Mouse (Mus musculus) kidney, adult 2 months (tissue): ENCODE results near the gene Timm8b.

Source experiments
- CTCF ChIP-seq: fragments of 200-500 bp; conservative IDR thresholded peaks from 2 replicates; pipeline ENCODE4 v1.5.1; 2011; ENCODE audit warnings: low read depth, mild to moderate bottlenecking, control low read depth, low read length, moderate library complexity, mixed read lengths; ENCODE audit not compliant: insufficient read depth, insufficient read length
- POLR2A ChIP-seq: fragments of 200-500 bp; IDR thresholded peaks from one replicate; pipeline ENCODE4 v1.6.1; 2011; ENCODE audit warnings: low read depth, low read length, control low read depth

GRCm38 (mm10) chr9:50632016-50632688 lies 28.4 kb downstream of the Timm8b start:
- TF ChIP-seq CTCF (no peak), POLR2A (no peak)
